In the genomic region with DNA sequence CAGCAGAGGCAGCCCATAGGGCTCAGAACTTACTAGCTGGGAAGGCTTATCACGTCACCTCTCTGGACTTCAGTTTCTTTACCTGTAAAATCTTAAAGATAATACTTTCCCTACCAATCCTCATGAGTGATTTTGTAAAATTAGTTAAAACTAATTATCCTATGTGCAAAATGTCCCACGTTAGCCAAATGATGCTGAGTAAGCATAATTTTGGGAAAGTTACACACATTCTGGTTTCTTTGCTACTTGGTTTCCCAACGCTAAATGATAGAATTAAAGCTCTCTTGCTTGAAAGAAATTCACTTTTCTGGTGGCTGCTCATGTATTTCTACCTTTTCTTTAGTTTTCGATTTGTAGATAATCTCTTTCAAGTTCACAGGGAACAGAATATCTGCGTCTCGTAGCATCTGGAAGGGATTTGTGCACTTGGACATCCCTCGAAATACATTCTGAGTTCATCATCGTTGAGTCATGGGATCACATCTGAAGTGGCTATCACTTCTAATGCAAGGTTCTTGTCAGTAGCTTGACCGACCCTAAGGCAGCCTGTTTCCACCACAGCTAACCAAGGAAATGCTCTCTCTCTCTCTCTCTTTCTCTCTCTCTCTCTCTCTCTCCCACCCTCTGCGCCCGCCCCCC, we compare ENCODE assay signal across 24 mouse cellular contexts.
A peak's percentile ranks its signal among the peaks of the same experiment; 100 is the strongest.
DNase-seq lines count a peak whose midpoint lies in the region; ATAC-seq and TF ChIP-seq lines count a peak whose summit lies in the region.
"Had no signal": no experiment of that assay in that cellular context is flagged by ENCODE, and none has a peak within 500 bp of the region (broad histone marks: within the 10 kb centered on the region; RNA-seq: fewer than 3 reads in every experiment).

No protein-coding gene starts in this region.

- no peak for DNase-seq in intestine, embryonic 14.5 days (ENCODE audit: low spot score)
- DNase-seq in CH12.LX (ENCODE audit: extremely low read depth): no peak
- DNase-seq in embryonic facial prominence, embryonic 11.5 days (ENCODE audit: low spot score): peak; percentile 55
- DNase-seq in adrenal gland, adult (ENCODE audit: inconsistent age in 2 of 2, low spot score in 1 of 2): no peak
- DNase-seq in layer of hippocampus, adult 18-20 months (ENCODE audit: low spot score in 2 of 2): no peak
- DNase-seq: adrenal gland, postnatal 36 days; cerebellum, adult 18-20 months; cerebellum, postnatal 36 days; gastrocnemius, postnatal 10 days; heart, adult 2 months; heart, postnatal 4 days; kidney, adult 18-20 months; layer of hippocampus, postnatal 36 days; lung, postnatal 14 days; thymus, adult 18-20 months had no signal

- ATAC-seq in intestine, embryonic 14.5 days (replicated peaks; ENCODE audit: low FRiP score, low TSS enrichment, low read depth): no peak
- ATAC-seq in intestine, postnatal 0 days: no peak
- ATAC-seq in embryonic facial prominence, embryonic 11.5 days (replicated peaks; ENCODE audit: insufficient number of reproducible peaks, low FRiP score, low TSS enrichment, low read depth): no peak
- peak; percentile 28 for ATAC-seq in intestine, embryonic 16.5 days
- ATAC-seq in activated CD4-positive, CD25-positive, alpha-beta regulatory T cell, adult 4 months: no peak
- ATAC-seq: midbrain, embryonic 16.5 days; Patski had no signal

- no peak overlapping the region for H3K9ac ChIP-seq in intestine, embryonic 14.5 days (ENCODE audit: low read length)
- H3K9ac ChIP-seq in intestine, postnatal 0 days (ENCODE audit: low read depth, low read length): no peak overlapping the region
- H3K9ac ChIP-seq in CH12.LX (ENCODE audit: insufficient read depth, low read depth): no peak overlapping the region
- no peak overlapping the region for H3K9ac ChIP-seq in embryonic facial prominence, embryonic 11.5 days (replicated peaks; ENCODE audit: low read length)
- no peak overlapping the region for H3K9ac ChIP-seq in intestine, embryonic 16.5 days (ENCODE audit: low read depth, low read length)
- H3K9ac ChIP-seq: hindbrain, embryonic 15.5 days; limb, embryonic 15.5 days; neural tube, embryonic 15.5 days had no signal

- no peaks in the 10 kb centered on the region for H3K79me2 ChIP-seq in CH12.LX (replicated peaks; ENCODE audit: control insufficient read depth, extremely low read depth, insufficient read depth, poor library complexity, severe bottlenecking)

- H3K4me1 ChIP-seq in intestine, embryonic 14.5 days (replicated peaks; ENCODE audit: control insufficient read depth, insufficient read depth, low read length): peaks cover 10% of the 10 kb centered on the region; the same call in 1 of the 2 replicates
- no peaks in the 10 kb centered on the region for H3K4me1 ChIP-seq in intestine, postnatal 0 days (replicated peaks; ENCODE audit: control insufficient read depth, insufficient read depth, low read length)
- peaks cover 0 to 4% of the 10 kb centered on the region in 2 experiments; a peak in 1 of 4 replicates for H3K4me1 ChIP-seq in CH12.LX (ENCODE audit: control insufficient read depth in 1 of 2, insufficient read depth in 2 of 2)
- no peaks in the 10 kb centered on the region; the same call in 1 of the 2 replicates for H3K4me1 ChIP-seq in embryonic facial prominence, embryonic 11.5 days (ENCODE audit: control insufficient read depth, insufficient read depth, low read length)
- no peaks in the 10 kb centered on the region for H3K4me1 ChIP-seq in intestine, embryonic 16.5 days (ENCODE audit: control insufficient read depth, insufficient read depth, low read length)
- H3K4me1 ChIP-seq: hindbrain, embryonic 15.5 days; neural tube, embryonic 15.5 days had no signal

- H3K4me2 ChIP-seq in intestine, embryonic 14.5 days (ENCODE audit: low read length): no peak overlapping the region
- no peak overlapping the region for H3K4me2 ChIP-seq in intestine, postnatal 0 days (replicated peaks; ENCODE audit: low read depth)
- no peak overlapping the region for H3K4me2 ChIP-seq in CH12.LX (ENCODE audit: insufficient read depth, low read depth, poor library complexity, severe bottlenecking)
- H3K4me2 ChIP-seq in embryonic facial prominence, embryonic 11.5 days (ENCODE audit: low read depth, low read length): no peak overlapping the region
- H3K4me2 ChIP-seq in intestine, embryonic 16.5 days (ENCODE audit: low read depth, low read length): no peak overlapping the region
- H3K4me2 ChIP-seq: hindbrain, embryonic 15.5 days; neural tube, embryonic 15.5 days had no signal

- dilution Hi-C loops in CH12.LX (cut with MboI; ENCODE audit: extremely low pct_ligation_motif_present, extremely low pct_unique_long_range_greater_than_20kb, low sequenced_read_pairs): no loop called here

- no peaks in the 10 kb centered on the region for H3K27me3 ChIP-seq in intestine, embryonic 14.5 days (replicated peaks; ENCODE audit: control insufficient read depth, insufficient read depth, low read length)
- no peaks in the 10 kb centered on the region for H3K27me3 ChIP-seq in intestine, postnatal 0 days (replicated peaks; ENCODE audit: control insufficient read depth, insufficient read depth, low read length)
- H3K27me3 ChIP-seq in CH12.LX (replicated peaks): no peaks in the 10 kb centered on the region
- no peaks in the 10 kb centered on the region for H3K27me3 ChIP-seq in embryonic facial prominence, embryonic 11.5 days (ENCODE audit: control insufficient read depth, insufficient read depth, low read length)
- H3K27me3 ChIP-seq in intestine, embryonic 16.5 days (replicated peaks; ENCODE audit: control insufficient read depth, insufficient read depth, low read length): no peaks in the 10 kb centered on the region
- H3K27me3 ChIP-seq: hindbrain, embryonic 15.5 days; limb, embryonic 15.5 days; neural tube, embryonic 15.5 days; Patski had no signal

- in situ Hi-C loops in CH12.LX (cut with MboI; ENCODE audit: low pct_ligation_motif_present, low pct_unique_long_range_greater_than_20kb, low sequenced_read_pairs): no loop called here

- 0 out of 2 replicates have a peak overlapping the region, but pooled peaks have one; percentile 24 for H3K27ac ChIP-seq in intestine, embryonic 14.5 days (ENCODE audit: low read depth)
- no peak overlapping the region for H3K27ac ChIP-seq in intestine, postnatal 0 days (ENCODE audit: low read depth, low read length)
- H3K27ac ChIP-seq in CH12.LX (ENCODE audit: insufficient read depth, low read depth): no peak overlapping the region
- H3K27ac ChIP-seq in embryonic facial prominence, embryonic 11.5 days (replicated peaks; ENCODE audit: low read depth, low read length): no peak overlapping the region
- peak overlapping the region; percentile 33; the same call in 1 of the 2 replicates for H3K27ac ChIP-seq in intestine, embryonic 16.5 days (ENCODE audit: low read length)
- H3K27ac ChIP-seq: heart, adult 2 months; hindbrain, embryonic 15.5 days; layer of hippocampus, adult 2 months; limb, embryonic 15.5 days; neural tube, embryonic 15.5 days had no signal

- WGBS in intestine, embryonic 14.5 days: 73% methylated on average over 11 of the region's 11 CpGs
- 80% methylated on average over 11 of the region's 11 CpGs for WGBS in intestine, postnatal 0 days
- 66% methylated on average over 11 of the region's 11 CpGs for WGBS in embryonic facial prominence, embryonic 11.5 days
- 78% methylated on average over 11 of the region's 11 CpGs for WGBS in intestine, embryonic 16.5 days

- no peaks in the 10 kb centered on the region for H3K9me3 ChIP-seq in intestine, embryonic 14.5 days (ENCODE audit: control insufficient read depth, low read length)
- H3K9me3 ChIP-seq in intestine, postnatal 0 days (ENCODE audit: control insufficient read depth): no peaks in the 10 kb centered on the region
- no peaks in the 10 kb centered on the region for H3K9me3 ChIP-seq in CH12.LX (replicated peaks; ENCODE audit: low read length)
- H3K9me3 ChIP-seq in embryonic facial prominence, embryonic 11.5 days (replicated peaks; ENCODE audit: control insufficient read depth, low read length): no peaks in the 10 kb centered on the region
- H3K9me3 ChIP-seq in intestine, embryonic 16.5 days (ENCODE audit: control insufficient read depth, low read length): no peaks in the 10 kb centered on the region
- H3K9me3 ChIP-seq: hindbrain, embryonic 15.5 days; limb, embryonic 15.5 days; neural tube, embryonic 15.5 days had no signal

- TF ChIP-seq CTCF in intestine, postnatal 0 days (IDR thresholded peaks at IDR 0.05; ENCODE audit: low read depth): no peak
- no peak for TF ChIP-seq CTCF in CH12.LX (conservative IDR thresholded peaks at IDR 0.05 in 1 of 2, IDR thresholded peaks at IDR 0.05 in 1 of 2; ENCODE audit: low read depth in 2 of 2, low read length in 2 of 2)

- no peak for TF ChIP-seq RAD21 in CH12.LX (IDR thresholded peaks at IDR 0.05; ENCODE audit: low read depth, low read length)

- no peak overlapping the region for H3K4me3 ChIP-seq in intestine, embryonic 14.5 days (ENCODE audit: low read depth, low read length)
- no peak overlapping the region for H3K4me3 ChIP-seq in intestine, postnatal 0 days (ENCODE audit: low read depth, low read length)
- H3K4me3 ChIP-seq in CH12.LX (replicated peaks in 1 of 3; ENCODE audit: low read depth in 2 of 3, low read length in 2 of 3, poor library complexity in 1 of 3): no peak overlapping the region
- H3K4me3 ChIP-seq in embryonic facial prominence, embryonic 11.5 days (ENCODE audit: low read depth, low read length): no peak overlapping the region
- H3K4me3 ChIP-seq in intestine, embryonic 16.5 days (ENCODE audit: low read length): no peak overlapping the region
- H3K4me3 ChIP-seq: heart, adult 2 months; hindbrain, embryonic 15.5 days; layer of hippocampus, adult 2 months; limb, embryonic 15.5 days; neural tube, embryonic 15.5 days had no signal

- no peak for TF ChIP-seq POLR2A in CH12.LX (IDR thresholded peaks at IDR 0.05; ENCODE audit: low read depth, low read length)

- TF ChIP-seq EP300 in CH12.LX (IDR thresholded peaks at IDR 0.05; ENCODE audit: low read length): no peak

- H3K36me3 ChIP-seq in intestine, embryonic 14.5 days (ENCODE audit: control insufficient read depth, insufficient read depth, low read length): no peaks in the 10 kb centered on the region
- H3K36me3 ChIP-seq in intestine, postnatal 0 days (ENCODE audit: control insufficient read depth, insufficient read depth): no peaks in the 10 kb centered on the region
- no peaks in the 10 kb centered on the region for H3K36me3 ChIP-seq in CH12.LX (replicated peaks in 1 of 2; ENCODE audit: control insufficient read depth in 1 of 2, insufficient read depth in 1 of 2, low read length in 1 of 2)
- no peaks in the 10 kb centered on the region for H3K36me3 ChIP-seq in embryonic facial prominence, embryonic 11.5 days (replicated peaks; ENCODE audit: control insufficient read depth, insufficient read depth, low read depth, low read length)
- no peaks in the 10 kb centered on the region for H3K36me3 ChIP-seq in intestine, embryonic 16.5 days (ENCODE audit: control insufficient read depth, insufficient read depth, low read length)
- H3K36me3 ChIP-seq: hindbrain, embryonic 15.5 days; limb, embryonic 15.5 days; neural tube, embryonic 15.5 days had no signal

TF ChIP-seq in CH12.LX, 34 proteins besides CTCF, POLR2A, EP300 and RAD21:
- peak; percentile 90 for TF ChIP-seq MAFK (IDR thresholded peaks at IDR 0.05; ENCODE audit: insufficient replicate concordance, low read length)
- no peak for TF ChIP-seq ZC3H11A (IDR thresholded peaks at IDR 0.05; ENCODE audit: low read depth, low read length)

Comparison
In these comparisons a context has a peak if more than half of its experiments do, and no peak if none do; other contexts are left out.
1. H3K27ac ChIP-seq: peak in intestine, embryonic 14.5 days (single experiment) and intestine, embryonic 16.5 days (single experiment); none in intestine, postnatal 0 days (single experiment), CH12.LX (single experiment) and embryonic facial prominence, embryonic 11.5 days (single experiment).